Mouse (Mus musculus) left cerebral cortex, adult 9 months (tissue): Measurements from ENCODE around the gene Mboat2.

Experiments used
- DNase-seq, 2 experiments: peaks; one replicate each; pipeline ENCODE4 v3.0.0; 2022; ENCODE audit warnings: low spot score in 2 of 2

The Mboat2 gene

DNA sequence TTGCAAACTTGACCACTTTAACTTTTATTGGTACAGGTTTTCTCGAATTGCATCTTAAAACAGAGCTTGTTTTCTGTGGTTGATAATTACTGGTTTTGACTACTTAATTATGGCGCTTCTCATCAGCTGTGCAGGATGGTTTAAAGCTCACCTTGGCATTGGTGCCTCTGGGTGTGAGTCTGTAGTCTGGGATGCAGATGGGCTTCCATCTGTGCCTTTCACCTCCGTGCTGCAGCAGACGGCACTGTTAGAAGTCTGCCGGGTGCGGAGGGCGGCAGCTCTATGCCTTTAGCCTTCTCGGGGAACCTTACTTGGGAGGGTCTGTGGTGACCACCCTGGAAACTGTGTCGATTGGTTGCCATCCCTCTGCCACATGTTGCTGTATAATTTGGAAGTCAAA lies 29.8 kb downstream of the Mboat2 start:
- no peak for DNase-seq

DNA sequence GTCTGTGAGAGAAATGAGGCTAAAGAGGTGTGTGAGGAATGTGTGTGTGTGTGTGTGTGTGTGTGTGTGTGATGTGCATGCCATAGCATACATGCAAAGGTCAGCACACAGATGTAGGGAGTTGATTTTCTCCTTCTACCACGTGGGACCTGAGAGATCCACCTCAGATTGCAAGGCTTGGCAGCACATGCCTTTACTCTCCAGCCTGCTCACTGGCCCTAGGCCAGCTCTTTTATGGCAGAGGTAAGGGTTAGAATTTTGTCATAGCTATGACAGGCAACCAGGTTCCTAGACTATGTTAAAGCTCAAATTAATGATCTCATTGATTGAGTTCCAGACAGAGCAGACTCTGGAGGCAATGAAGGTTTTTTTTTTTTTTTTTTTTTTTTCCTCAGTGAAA lies 33.1 kb downstream of the Mboat2 start:
- DNase-seq = no peak

DNA sequence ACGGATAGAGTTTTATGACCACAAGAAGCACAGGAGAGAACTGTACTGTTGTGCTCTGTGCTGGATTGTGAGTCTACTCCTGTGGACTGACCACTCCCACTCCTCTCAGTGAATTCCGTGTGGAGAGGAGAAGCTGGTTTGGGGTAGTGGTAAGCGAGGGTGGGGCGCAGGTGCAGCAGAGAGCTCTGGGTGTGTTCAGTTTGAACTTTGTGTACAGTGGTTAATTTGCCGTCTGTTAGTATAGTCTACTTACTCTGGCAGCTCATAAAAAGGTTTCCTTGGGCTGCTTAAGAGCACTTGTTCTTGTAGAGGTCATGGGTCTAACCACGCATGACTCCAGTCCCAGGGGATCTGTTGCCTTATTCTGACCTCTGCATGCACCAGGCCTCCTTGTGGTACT lies 36.0 kb downstream of the Mboat2 start:
- no peak for DNase-seq

DNA sequence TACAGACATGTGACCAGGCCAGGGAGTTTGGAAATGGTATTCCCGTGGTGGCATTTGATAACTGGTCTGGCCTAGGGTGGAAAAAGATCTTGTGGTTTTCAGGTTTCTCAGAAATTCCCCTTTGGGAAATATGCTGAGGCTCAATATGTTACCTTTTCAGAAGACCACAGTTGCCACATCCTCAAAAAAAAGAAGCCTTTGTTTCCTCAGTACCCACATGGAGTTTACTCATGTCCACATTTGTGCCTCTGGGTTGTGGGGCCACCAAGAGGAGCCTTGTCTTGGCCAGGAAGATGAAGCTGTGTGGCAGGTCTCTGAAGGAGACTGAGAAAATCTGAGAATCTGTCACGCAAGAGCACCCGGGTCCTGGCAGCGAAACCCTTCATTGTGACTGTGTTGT lies 38.0 kb downstream of the Mboat2 start:
- no peak for DNase-seq

DNA sequence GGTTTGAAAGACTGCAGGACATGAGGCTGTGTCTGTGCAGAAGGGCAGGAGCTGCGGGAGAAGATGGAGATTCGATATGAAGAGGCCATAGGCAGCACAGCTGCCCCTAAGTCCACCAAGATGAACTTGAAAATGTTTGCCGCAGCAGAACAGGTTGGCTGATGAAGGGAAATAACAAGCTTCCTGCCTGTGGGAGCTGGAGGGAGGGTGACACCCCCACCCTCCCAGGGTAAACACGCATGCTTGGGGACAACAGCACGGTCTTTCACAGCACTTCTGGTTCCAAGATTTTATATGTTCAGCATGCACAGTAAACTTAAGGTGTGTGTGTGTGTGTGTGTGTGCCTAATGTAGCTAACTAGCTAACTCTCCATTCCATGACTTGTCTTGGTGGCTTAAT lies 38.6 kb downstream of the Mboat2 start:
- no peak for DNase-seq

DNA sequence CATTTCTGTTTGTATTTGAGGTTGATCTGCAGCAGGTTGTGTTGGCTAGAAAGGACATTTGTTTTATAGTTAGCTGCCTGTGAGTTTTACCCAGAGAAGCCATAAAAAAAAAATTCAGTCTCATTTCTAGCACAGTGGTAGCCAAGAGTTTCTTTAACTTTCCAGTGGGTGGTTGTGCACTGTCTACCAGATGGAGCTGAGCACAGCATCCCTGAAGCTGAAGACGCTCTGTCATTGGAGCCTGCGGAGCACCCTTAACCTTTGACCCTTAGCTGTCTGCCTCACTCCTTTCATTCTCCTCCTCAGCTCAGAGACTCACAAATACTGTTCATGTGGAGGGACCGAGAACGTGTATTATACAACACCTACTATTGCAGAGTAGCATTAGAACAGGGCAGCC lies 40.2 kb downstream of the Mboat2 start:
- peak in 1 of 2 experiments; percentile 14 for DNase-seq

DNA sequence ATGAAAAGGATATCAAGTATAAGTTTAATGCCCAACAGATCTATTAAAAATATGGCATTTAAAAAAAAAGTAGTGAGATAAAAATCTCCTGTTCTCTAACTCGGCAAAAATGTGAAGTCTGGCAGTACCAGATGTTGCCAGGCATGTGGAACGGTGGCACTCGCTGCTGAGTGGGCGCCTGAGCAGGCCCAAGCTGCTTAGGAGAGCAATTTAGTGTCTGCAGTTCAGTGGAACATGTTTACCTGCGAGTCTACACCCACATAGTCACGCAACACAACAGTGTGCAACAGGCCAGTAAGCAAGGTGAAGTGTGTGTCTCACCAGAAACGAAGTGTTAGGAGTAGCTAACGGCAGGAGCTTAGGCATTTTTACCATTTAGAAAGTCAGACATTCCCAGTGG lies 41.6 kb downstream of the Mboat2 start:
- peak; percentile 33 to 76 for DNase-seq

DNA sequence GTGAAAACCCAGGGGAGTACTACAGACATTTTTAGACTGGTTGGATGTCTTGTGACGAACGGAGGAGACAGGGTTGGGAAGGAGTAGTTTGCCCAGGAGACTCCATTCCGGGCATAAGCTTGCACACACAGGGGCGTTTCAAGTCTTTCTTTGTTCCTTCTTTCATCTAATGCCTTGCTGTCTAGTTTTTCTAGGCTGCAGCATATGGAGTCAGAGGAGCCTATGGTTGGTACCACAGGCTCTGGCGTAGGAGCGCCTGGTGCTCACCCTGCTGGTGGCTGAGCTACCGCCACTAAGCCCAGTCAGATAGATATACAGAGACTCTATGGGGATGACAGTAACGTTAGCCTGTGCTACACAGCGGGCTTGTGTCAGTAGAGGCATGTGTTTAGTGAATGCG lies 42.0 kb downstream of the Mboat2 start:
- peak; percentile 18 to 45 for DNase-seq

DNA sequence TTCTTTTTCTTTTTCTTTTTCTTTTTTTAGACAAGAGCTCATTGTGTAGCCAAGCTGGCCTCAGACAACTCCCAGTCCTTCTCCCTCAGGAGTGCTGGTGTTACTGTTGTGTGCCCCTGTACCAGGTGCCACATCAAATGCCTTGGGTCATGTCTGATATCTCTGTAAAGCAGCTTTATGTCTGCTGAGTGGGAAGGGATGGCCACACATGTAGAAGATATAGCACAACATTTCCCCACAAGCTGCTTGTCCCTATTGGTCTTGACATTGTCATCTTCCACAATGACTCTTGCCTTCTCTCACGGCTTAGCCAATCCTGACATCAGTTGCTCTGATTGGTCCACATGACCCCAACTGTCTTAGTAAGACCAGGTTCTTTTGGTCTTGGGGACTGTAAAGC lies 45.2 kb downstream of the Mboat2 start:
- DNase-seq = no peak

DNA sequence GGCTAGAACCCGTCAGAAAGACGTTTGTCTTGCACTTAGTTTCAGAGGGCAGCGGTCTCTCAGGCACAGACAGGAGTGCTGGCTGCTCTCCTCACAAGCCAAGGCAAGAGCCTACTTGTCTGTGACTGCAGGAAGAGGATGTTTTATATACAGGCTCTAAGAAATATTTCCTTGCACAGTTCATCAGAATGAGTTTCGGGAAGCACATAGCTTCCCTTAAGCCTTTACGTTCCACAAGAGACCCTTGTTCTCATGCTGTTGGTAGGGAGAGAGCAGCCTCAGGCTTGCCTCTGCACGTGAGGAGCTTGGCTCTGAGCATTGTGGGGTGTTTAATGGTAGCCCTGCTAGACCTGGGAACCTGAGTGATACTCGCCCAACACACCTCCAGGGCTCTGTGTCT lies 46.6 kb downstream of the Mboat2 start:
- no peak for DNase-seq

DNA sequence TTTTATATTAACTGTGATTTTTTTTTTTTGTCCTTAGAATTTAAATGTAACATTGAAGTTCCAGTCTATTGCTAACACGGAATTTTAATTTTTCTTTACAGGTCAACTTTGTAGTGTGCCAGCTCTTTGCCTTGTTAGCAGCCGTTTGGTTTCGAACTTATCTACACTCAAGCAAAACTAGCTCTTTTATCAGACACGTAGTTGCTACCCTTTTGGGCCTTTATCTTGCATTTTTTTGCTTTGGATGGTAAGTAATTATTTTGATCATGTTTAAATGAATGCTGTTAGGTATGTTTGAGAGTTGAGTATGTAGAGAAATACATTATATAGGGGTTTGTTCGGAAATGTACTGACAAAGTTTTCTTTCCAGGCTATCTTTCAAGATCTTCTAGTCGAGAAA lies 47.4 kb downstream of the Mboat2 start:
- no peak for DNase-seq

DNA sequence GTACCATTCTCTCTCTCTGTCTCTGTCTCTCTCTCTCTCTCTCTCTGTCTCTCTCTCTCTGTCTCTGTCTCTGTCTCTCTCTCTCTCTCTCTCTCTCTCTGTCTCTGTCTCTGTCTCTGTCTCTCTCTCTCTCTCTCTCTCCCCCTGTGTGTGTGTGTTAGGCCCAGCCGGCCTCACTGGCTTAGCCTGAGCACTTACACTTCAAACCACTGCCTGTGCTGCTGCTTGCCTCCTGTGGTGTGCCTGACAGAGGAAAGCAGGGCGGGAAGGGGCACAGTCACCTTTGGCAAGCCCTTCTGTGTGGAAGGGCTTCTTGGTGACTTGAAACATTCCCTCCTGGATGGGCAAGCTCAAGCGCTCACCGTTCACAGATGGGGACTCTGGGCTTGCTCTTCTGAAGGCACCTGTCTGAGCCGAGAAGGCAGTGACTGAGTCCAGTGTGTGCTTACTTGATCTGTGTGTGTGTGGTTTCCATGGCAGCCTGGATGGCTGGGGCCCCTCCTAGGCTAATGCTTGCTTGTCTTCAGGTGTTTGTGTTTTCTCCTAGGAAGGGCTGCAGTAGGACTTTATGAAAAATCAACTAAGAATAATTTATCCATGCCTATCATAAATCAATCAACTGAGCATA lies 48.2 kb downstream of the Mboat2 start:
- no peak for DNase-seq

DNA sequence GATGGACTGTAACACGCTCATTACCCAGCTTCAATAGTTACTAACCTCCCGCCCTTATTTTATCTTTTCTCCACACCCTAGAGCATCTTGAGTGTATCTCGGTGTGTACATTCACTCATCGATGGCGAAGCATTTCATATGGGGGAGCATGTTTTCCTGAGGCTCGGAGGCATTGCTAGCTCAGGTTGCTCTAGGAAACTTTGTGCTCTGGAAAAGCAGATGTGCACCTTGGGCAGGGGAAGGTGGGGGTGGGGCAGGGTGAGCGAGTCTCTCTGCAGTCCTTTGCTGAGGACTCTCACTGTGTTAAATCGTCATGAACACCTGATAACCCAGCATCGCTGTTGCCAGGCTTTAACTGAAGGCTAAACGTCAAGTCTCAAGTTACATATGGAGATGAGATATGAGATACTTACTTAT lies 48.9 kb downstream of the Mboat2 start:
- DNase-seq = no peak

DNA sequence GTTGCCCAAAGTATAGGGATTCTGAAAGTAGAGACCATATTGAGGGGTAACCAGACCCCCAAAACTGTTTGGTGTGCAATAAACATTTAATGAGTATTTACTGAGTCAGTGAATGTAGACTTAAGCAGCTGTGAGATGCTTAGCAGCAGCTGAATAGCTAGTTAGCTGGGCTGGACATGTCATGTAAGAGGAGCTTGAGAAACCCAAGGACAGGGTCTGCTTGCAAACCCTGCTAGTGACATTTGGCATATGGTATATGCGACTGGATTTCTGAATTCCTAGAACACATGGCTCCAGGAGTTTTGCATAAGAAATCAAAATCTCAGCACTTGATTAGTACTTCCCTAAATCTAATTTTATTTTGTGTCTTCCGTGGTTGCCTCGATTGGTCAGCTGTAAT lies 52.6 kb downstream of the Mboat2 start:
- DNase-seq = no peak

DNA sequence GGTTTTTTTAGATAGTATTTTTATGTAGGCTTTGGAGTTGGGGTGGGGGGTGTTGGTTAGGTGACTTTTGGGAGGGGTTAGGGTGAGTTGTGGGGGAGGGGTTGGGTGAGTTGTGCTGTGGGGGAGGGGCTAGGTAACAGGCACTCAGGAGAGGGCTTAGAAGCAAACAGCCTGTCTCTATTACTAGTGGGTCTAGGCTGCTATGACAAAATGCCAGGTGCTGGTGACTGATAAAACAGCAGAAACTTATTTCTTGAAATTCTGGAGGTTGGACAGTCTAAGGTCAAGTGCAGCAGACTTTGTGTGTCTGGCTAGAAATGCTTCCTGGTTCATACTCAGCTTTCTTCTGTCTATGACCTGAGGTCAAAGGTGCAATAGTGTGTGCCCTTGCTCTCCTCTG lies 56.1 kb downstream of the Mboat2 start:
- no peak for DNase-seq

DNA sequence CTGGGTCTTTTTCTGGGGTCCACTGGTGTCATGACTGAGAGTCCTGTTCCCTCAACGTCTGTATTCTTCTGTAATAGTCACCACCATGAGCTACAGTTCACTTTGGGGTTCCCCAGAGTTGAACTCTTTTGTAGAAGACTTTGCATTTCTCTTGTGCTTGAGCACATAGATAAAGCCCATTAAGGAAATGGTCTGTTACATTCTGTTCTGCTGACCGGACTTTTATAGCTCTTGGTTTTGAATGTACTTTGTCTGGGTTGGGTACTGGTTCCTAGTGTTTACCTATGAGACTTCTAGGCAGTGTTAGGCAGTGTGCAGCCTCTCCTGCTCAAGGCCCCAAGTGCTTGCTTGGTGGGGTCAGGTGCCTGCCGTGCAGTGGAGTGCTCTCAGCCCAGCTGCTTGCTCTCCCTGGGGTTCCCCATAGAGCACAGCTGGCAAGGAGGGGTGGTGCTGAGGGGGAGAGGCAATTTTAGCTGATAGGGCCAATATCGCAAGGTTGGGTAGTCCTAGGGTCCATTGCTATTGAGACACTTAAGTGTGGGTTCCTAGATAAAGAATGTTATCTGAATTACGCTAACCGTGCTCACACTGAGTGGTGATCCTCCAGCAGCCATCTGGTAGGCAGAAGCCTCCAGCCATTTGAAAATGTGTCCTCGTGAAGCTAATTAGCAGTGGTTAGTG lies 58.8 kb downstream of the Mboat2 start:
- DNase-seq = no peak

DNA sequence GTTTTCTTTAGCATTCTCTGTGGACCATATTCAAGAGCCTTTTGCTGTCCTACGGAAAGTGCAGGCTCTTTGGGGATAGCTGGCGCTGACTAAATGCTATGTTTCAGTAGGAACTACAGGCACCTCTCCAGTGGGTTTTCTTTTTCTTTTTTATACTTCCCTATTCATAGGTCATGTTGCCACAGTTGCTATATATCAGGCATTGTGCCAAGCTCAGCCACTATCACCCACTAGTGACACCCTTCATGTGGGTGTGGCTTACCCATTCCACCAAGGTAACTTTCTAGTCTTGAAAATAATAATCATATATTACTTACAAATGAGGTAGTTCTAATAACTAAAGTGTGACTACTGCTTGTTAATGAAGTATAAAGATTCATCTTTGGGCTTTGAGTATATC lies 59.5 kb downstream of the Mboat2 start:
- no peak for DNase-seq

DNA sequence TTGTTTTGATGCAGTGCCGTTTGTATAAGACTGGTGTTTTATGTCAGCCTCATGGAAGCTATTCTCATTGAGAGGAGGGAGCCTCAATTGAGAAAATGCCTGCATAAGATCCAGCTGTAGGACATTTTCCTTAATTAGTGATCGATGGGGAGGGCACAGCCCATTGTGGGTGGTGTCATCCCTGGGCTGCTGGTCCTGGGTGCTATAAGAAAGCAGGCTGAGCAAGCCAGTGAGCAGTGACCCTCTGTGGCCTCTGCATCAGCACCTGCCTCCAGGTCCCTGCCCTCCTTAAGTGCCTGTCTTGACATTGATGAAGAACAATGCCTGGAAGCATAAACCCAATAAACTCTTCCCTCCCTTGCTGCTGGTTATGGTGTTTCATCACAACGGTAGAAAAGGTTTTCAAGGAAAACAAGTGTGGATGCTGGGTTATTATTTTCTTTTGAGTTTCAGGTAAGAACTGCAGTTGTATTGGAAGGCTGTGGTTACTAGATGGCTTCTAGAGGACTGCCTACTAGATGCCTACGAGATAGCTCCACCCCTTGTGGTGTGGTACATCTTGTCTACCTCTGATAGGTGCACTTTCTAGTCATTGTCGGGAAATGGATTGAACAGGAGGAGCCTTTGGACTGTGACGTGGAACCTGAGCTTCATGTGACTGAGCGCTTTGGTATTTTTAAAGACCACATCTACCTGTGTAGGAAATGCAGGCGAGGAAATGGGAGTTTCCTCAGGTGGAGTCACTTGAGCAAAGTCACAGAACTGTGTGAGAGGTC lies 60.2 kb downstream of the Mboat2 start:
- DNase-seq = no peak

DNA sequence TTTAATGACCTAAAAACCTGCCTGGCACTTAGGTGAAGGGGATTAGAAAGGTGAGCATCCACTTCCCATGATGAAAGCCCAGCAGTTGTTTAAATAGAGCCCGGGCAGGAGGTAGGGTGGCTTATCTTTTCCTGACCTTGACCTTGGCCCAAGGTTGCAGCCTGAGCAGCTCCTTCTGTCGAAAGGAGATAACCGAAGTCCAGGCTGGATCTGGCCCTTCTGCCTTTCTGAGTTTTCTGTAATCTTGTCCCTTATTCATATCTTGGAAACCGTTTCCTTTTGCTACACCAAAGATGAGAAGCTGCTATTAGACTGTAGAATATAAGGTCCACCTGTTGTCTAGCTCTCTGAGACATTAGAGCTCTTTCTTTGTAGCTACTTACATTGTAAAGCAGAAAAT lies 61.9 kb downstream of the Mboat2 start:
- DNase-seq = no peak

DNA sequence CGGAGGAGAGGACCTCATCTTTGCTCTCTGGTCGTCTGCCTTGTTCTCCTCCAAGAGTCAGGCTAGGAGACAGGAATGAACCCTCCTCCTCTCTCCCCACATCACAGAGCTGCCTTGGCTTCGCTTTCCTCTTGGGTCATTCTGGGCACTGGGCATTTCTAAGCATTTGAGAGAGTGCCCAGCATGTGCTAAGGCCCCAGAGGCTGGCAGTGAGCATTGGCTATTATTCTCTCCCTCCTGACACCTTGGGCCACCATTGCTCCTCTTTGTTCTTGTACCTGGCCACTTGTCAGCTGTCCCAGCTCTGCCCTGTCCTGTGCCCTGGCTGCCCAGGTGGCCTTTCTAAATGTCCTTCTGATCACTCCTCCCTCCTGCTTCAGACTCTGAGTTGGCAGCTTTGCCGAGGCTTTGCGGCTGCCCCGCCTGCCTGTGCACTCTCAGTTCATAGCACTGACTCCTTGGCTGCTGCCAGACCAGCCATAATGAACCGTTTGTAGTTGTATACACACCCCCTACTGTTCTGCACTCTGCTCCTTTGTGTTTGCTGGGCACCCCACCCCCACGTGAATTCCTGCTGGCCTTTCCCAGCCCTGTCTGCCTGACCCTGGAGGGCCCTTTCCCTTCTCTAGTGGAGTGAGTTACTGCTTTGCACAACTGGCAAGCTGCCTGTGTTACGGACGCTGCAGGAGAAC lies 63.2 kb downstream of the Mboat2 start:
- peak; percentile 53 to 68 for DNase-seq

DNA sequence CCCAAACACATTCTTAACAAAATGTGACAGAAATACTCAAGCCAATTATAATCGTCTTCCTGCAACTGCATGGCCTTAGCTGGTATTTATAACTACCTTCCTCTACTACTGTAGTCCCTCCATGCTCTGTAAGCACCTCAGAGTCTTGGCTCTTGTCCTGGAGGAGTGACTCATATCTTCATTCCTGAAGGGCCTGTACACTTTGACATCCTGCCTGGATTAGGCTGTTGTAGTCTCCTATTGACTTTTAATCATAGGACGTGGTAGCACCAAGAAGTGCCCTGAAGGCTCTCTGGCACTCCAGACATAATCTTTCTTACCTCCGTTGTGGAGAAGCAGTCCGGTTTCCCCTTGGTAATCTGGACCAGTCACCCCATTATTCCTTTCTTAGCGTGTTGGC lies 64.7 kb downstream of the Mboat2 start:
- no peak for DNase-seq

DNA sequence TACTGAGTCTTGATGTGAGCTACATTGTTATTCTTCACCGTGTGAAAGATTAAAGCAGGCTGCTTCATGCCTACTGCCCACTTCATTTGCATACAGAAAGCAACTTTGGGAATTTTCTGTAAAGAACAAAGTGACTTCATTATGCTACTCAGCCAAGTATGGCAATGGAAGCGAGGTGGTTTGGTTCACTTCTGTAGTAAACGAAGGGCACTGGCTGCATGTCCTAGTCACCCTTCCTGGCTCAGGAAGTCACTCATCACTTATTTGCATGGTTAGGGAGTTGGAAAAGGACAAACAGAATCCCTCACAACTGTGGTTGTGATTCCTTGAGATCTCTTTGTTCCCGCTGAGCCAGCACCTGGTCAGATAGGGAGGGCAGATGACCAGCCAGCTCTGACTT lies 66.7 kb downstream of the Mboat2 start:
- no peak for DNase-seq

DNA sequence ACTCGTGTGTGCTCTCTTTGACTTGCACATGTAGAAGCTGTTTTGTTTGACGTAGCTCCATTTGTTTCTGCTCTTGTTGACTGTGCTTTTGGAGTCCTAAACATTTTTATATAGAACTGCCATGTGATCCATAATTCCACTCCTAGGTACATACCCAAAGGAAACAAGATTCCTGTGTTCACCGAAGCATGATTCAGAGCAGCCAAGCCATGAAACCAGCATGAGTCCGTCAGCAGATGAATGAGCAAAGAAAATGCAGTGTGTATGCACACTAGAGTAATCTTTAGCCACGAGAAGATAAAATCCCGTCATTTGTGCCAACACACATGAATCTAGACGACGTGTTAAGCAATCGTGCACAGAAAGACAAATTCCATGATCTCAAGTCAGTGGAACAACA lies 67.5 kb downstream of the Mboat2 start:
- no peak for DNase-seq
